Mouse (Mus musculus): Measurements from ENCODE around the gene Tgfb2.

DNA sequence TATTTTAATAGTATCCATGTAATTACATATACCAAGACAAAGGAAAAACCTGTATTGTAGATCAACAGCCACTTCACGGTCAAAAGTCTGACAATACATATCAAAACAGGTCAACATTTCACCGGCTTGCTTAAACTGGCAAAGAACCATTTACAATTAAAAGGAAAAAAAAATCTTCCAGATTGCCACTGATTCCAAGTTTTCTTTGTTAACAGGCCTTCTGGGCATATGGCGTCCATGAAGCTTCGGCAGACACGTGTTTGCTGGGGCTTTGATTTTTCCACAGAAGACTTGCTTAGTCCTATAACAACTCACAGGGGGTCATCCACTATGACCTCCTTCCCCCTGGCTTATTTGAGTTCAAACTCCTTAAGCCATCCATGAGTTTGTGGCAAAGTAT lies 81.3 kb downstream of the Tgfb2 start:
- TF ChIP-seq POLR2A (IDR thresholded peaks at IDR 0.05; ENCODE audit: borderline replicate concordance, control insufficient read depth, low read depth, low read length) = no peak
- TF ChIP-seq CTCF (IDR thresholded peaks at IDR 0.05; ENCODE audit: control insufficient read depth, insufficient read depth, low read length) = no peak
